Mouse (Mus musculus) heart, adult 18-20 months (tissue): ENCODE measurements at regions not wholly inside any gene's neighbourhood (a gene's known extent, or its start where the extent isn't known, plus 50 kb on each side); places are given as distances from the start of the nearest gene placed in this dataset.

Experiments
- DNase-seq, 2 experiments: peaks; one replicate each; pipeline ENCODE4 v3.0.0; 2021 to 2022; ENCODE audit warnings: mixed read lengths in 1 of 2

DNA sequence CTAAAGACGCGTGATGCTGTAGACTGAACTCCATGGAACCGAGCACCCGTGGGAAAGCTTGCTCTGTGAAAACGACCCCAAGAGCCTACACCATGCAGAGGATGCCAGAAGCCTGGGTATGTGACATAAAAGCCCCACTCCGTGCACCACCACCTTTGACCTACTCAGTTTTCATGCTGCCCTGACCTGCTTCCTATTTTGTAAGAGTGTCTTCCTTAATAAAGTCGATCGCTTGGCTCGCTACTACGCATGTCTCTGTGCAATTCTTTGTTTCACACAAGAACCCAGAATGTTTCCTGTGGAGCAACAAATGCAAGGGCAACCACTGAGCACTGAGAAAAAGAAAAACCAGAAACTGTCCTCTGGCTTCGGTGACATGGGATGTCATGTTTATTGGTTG lies 60.5 kb downstream of the Sec61b start:
- DNase-seq, result no peak

- no peak for DNase-seq
These were observed 93.2 kb downstream of the Sec61b start for GRCm38 (mm10) chr4:47567694-47568093.

- DNase-seq, result no peak
These were observed 96.4 kb downstream of the Sec61b start for GRCm38 (mm10) chr4:47570846-47571245.

DNA sequence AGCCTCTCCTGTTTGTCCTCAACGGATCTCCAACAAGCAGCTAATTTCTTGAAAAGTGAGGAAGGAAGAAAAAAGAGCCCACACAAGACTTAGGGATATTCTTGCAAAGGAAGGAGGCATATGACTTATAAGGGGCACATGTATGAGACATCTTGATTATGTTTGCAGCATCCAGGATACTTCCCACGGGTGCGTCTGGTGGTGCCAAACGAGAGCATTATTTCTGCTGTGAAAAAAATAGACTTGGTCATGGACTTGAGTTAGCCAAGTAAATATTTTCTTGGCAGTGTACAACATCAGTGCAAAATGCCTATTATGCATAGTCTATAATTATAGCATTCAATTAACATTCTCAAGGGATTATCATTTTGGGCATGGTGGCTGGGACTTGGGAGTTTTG lies 101.6 kb downstream of the Sec61b start:
- DNase-seq, result no peak

- peak; percentile 53 to 62 for DNase-seq
These were observed 103.0 kb downstream of the Sec61b start for GRCm38 (mm10) chr4:47577490-47577889.

- DNase-seq, result no peak
These were observed 104.2 kb downstream of the Sec61b start for GRCm38 (mm10) chr4:47578637-47579036.

DNA sequence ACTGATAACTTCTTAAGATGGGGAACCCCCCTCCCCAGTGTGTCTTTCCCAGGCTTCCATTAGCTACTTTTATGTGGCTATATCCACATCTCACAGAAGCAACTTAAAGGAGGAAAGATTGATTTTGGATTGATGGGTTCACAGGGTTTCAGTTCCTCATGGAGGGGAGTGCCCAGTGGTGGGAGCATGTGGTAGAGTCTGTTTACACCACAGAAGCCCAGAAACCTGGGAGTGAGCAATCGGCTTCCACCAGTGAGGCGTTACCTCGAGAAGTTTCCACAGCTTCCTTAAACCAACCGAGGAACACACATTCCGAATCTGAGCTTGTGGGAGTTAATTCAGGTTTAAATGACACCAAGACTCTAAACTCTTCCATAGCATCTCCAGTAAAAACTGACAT lies 106.1 kb downstream of the Sec61b start:
- no peak for DNase-seq

GRCm38 (mm10) chr4:47587256-47587655 lies 112.8 kb downstream of the Sec61b start:
- DNase-seq, result peak; percentile 68 to 82

DNA sequence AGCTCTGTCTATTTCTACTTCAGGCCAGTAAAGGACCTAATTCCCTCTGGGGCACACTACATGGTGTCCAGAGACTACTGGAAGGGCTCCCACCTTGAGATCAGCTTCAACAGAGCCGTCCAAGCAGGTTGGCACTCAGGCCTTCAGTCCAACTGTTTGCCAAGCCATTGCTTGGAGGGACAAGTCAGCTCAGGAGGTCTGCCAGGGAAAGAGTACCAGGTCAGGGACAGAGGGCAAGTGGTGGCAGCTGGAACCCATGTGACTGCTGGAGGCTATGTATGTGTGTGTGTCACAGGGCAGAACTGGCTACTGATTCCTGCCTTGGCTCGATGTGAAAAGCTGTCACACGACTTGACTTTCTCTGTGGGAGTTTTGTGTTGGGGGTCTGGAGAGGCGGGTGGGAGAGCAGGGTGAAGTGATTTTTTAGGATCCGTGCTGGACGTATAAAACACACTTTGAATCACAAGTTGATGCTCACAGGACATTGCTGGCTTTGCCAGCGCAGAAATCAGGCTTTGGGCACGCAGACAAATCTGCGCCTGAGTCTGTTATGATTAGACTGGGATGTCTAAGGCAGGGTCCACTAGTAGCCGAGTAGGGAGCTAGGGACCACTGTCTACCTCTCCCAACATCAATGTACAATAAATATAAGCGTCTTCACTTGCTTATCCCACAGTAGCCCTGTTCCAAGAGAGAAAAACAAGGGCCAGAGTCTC lies 118.0 kb downstream of the Sec61b start:
- peak; percentile 65 to 85 for DNase-seq

DNA sequence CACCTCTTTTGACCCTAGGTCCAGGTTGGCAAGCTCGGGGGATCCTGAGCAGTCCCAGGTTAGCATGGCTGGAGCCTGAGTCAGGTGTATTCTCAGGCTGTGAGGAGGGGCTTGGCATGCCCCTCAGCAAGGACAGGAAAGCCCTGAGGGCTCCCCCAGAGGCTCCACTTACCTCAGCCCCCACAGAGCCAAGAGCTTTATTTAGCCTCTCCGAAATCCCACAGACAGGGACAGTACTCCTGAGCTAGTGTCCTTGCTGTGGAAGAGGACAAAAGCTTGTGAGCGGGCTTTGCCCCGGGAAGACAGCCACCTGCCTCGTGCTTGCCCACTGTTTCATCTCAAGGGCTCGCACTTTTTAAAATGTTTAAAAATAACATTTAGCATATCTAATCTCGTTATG lies 118.7 kb downstream of the Sec61b start:
- DNase-seq, result peak; percentile 63 to 77

- DNase-seq, result peak; percentile 80 to 87
These were observed 119.7 kb downstream of the Sec61b start for GRCm38 (mm10) chr4:47594171-47594570.

GRCm38 (mm10) chr4:47595841-47596240 lies 121.4 kb downstream of the Sec61b start:
- DNase-seq, result no peak

DNA sequence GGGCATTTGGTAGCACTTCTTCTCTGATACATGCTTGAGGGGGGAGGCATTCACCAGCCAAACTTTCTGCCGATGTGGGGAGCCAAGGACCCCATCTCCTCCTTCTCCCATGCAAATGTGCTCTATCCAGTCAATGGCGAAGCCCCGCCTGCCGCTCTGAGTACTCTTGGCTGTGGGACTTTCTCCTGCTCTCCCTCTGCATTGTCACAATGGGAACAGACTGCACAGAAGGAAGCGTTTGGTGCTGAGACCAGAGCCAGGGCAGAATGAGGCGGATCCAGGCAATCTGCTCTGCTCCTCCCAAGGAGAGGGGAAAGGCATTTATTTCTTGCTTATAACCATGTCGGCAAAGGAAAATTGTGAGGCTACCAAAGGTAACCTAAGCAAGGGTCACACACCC lies 123.1 kb downstream of the Sec61b start:
- no peak for DNase-seq

DNA sequence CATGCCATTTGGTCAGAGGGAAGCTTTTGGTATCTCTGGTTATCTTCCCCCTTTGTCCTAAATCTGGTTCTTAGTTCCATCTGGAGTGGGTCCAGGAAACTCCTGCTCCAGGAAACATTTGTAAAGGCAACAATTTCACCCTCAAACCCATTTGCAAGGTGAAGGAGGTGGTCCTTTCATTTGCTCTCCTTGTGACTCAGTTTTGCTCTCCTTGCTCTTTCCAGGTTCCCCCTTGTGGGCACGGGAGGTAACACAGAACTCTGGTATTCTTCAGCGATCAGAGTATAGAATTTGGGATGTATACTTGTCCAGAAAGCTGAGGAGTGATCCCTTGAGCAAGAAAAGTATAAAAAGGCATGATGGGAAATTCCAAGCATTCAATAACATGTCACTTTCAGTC lies 123.8 kb downstream of the Sec61b start:
- peak in 1 of 2 experiments; percentile 46 for DNase-seq

GRCm38 (mm10) chr4:47601301-47602070 lies 127.0 kb downstream of the Sec61b start:
- no peak for DNase-seq

- no peak for DNase-seq
These were observed 128.9 kb downstream of the Sec61b start for GRCm38 (mm10) chr4:47603378-47603777.

GRCm38 (mm10) chr4:47603847-47604397 lies 129.5 kb downstream of the Sec61b start:
- peak; percentile 72 to 79 for DNase-seq

GRCm38 (mm10) chr4:47605676-47606075 lies 131.2 kb downstream of the Sec61b start:
- no peak for DNase-seq

- DNase-seq, result no peak
These were observed 134.2 kb downstream of the Sec61b start for GRCm38 (mm10) chr4:47608673-47609072.

DNA sequence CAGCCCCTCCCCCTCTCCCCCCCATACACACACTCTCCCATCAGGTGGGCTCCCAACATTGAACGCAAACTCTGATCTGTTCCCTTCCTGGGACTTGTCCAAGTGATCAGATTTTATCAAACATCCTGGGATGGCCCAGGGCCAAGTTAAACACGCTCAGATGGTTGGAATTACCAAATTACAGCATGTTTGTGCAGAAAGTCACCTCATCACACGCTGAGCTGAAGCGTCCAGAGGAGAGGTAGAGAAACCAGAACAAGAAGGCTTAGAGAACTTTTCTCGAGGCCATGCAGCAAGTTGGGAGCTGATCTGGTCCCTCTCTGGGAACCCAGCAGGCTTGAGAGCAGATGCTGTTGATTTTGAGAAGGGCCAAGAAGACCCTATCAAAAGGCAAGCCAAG lies 136.5 kb downstream of the Sec61b start:
- no peak for DNase-seq

DNA sequence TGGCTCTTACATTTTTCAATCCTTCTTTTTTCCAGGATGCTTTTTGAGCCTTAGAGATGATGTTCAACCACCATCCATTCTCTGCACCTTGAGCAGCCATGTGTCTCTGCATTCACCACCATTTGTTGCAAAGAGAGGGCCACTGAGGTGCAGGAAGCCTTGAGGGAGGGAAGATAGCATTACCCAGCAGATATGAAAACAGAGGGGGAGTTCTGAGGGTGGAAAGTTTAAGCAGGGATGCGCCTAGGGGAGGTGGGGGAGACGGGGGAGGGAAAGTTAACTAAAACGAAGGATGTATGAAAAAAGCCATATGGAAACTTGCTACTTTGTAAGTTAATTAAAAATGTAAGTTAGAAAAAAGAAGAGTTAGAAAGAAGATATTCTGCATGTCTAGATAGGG lies 142.1 kb downstream of the Sec61b start:
- no peak for DNase-seq

GRCm38 (mm10) chr4:47620700-47621099 lies 146.2 kb downstream of the Sec61b start:
- no peak for DNase-seq
